Mouse (Mus musculus): ENCODE results near the gene Aebp1.

The Aebp1 gene

GRCm38 (mm10) chr11:5919606-5920005 is 57.9 kb downstream of the Aebp1 start:
- DNase-seq (ENCODE audit: low read depth in 1 of 2, low spot score in 2 of 2), result no peak

- no peak for DNase-seq (ENCODE audit: low read depth in 1 of 2, low spot score in 2 of 2)
These were observed 58.7 kb downstream of the Aebp1 start for GRCm38 (mm10) chr11:5920323-5920960.

All from monocyte, adult 2 months (primary cell).